Mouse (Mus musculus) left cerebral cortex, adult 9 months (tissue): ENCODE data around the gene Nfs1.
A peak's percentile ranks its signal among the peaks of the same experiment; 100 is the strongest.
"Not testable (repeated sequence)": the region's sequence is repeated elsewhere in the genome, so short reads cannot be mapped to it uniquely, and the experiment has no call there.

Source experiments
- DNase-seq, 2 experiments: peaks; one replicate each; pipeline ENCODE4 v3.0.0; 2022; ENCODE audit warnings: low spot score in 2 of 2

Gene Nfs1

DNA sequence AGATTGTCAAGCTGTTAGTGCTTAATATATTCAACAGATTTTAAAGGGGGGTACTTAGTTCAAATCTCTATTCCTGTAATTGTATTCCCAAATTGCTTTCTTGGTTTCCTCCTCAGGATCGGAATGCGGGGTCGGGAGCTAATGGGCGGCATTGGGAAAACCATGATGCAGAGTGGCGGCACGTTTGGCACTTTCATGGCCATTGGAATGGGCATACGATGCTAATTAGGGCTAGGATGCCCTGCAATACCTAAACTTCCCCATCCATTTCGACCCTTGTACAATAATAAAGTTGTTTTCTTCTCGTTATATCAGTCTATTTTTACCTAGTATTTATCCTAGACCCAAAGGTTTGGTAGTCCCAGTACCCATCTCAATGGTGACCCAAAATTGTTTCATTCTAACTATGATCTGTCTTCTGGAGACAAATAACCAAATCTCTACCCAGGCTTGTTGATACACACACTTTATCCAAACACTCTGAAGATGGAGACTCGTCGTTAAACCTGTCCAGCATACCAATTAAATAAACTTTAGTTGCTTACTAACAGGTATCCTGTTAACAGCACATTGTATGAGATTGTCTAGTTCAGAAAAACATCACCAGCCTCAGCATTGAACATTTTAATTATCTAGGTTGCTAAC lies 1.6 kb upstream of the Nfs1 start:
- DNase-seq: no peak

- no peak for DNase-seq
Observed at GRCm38 (mm10) chr2:156143367-156143766, 619 bp downstream of the Nfs1 start.

DNA sequence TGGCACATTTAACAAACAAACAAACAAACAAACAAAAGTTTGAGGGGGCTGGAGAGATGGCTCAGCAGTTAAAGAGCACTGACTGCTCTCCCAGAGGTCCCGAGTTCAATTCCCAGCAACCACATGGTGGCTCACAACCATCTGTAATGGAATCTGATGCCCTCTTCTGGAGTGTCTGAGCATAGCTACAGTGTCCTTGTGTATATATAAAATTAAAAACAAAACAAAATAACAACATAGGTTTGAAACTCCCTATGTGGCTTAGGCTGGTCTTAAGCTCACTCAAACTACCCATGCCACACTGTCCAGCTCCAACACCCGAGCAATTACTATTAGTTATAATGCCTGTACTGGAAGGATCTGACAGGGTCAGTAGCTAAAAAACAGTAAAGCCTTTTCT lies 1.2 kb downstream of the Nfs1 start:
- DNase-seq: no peak

GRCm38 (mm10) chr2:156135695-156136094 lies 8.3 kb downstream of the Nfs1 start:
- DNase-seq: no peak

GRCm38 (mm10) chr2:156134161-156134560 lies 9.8 kb downstream of the Nfs1 start:
- no peak for DNase-seq

- DNase-seq: no peak
Observed at GRCm38 (mm10) chr2:156126992-156127391, 17.0 kb downstream of the Nfs1 start, which contains the start of gene Gm28036. TSS of gene Gm28036 (minus strand) at chr2:156127092.

DNA sequence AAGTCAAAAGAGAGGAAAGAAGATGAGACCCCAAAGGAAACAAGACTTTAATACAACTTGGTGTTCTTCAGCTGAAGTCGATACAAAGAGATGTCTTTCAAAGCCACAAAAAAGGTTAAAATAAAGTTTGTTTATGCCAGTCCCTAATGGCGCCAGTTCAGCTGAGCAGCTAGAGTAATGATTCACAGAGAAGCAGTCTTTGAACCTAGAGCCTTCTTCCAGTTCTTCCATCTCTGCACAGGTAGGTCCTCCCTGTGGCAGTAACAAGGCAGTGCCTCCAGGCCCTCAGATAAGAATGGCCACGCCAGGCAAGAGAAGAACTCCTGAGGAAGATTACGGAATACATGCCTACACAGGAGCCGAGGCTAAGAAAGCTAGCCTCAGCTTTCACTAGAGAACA lies 20.3 kb downstream of the Nfs1 start:
- no peak for DNase-seq

DNA sequence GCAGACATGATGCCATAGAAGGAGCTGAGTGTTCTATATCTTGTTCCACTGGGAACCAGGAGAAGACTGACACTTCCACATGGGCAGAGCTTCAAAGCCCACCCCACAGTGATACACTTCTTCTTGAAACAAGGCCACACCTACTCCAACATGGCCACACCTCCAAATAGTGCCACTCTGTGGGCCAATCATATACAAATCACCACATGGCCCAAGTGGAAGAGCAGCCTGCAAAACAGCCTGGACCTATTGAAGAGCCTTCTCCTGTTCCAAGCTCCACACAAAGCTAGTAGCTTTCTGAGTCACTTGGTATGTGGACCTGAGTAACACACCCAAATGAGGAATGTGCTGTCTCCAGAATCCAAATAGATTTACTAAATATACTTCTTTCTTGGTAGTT lies 24.4 kb downstream of the Nfs1 start:
- no peak for DNase-seq

DNA sequence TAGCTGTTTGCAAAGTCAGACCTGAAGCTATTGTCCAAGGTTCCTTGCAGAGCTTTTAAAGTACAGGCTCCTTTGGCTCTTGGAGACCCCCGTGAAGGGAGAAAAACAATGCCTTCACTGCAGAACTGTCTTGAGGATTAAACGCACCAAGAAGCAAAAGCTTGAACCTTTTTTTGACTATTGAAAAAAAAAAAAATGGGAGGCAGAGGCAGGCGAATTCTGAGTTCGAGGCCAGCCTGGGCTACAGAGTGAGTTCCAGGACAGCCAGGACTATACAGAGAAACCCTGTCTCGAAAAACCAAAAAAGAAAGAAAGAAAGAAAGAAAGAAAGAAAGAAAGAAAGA lies 31.9 kb downstream of the Nfs1 start:
- DNase-seq: not testable (repeated sequence)

DNA sequence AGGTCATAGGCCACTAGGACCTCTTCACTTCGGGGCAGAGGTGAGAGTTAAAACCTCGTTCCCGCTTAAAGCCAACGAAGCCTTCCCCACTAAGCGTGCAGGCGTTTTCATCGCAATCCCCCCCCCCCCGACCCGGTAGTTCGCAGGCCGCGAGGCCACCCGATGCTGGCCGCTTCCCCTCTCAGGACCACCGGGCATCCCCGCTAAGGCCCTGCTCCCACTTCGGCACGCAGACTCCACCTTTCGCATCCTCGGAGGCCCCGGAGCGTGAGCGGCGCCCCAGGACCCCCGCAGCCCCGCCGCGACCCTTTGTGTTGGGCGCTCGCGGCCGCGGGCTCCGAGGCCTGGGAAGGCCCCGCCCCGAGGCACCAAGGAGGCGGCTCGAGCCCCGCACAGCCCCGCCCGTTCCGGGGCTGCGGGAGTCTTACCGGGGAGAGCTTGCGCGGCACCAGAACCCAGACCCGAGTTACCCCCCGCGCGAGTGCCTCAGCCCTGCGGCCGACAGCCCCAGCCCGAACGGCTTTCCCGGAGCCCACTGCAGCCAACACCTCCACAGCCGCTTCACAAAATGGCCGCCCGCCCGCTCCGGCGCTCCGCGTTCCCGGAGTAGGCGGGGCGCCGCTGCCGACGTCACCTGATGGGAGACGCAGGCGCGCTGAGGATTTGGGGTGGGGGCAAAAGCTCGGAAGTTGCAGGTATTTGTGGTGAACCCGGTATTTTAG lies 32.5 kb downstream of the Nfs1 start, which contains the start of the genes Cpne1 and Rbm12:
Cpne1 (minus strand) TSS at position 608 of the 722 bp plus-strand sequence.
Rbm12 (minus strand) TSS at position 621 of the 722 bp plus-strand sequence.
- DNase-seq: peak; percentile 58 to 86

DNA sequence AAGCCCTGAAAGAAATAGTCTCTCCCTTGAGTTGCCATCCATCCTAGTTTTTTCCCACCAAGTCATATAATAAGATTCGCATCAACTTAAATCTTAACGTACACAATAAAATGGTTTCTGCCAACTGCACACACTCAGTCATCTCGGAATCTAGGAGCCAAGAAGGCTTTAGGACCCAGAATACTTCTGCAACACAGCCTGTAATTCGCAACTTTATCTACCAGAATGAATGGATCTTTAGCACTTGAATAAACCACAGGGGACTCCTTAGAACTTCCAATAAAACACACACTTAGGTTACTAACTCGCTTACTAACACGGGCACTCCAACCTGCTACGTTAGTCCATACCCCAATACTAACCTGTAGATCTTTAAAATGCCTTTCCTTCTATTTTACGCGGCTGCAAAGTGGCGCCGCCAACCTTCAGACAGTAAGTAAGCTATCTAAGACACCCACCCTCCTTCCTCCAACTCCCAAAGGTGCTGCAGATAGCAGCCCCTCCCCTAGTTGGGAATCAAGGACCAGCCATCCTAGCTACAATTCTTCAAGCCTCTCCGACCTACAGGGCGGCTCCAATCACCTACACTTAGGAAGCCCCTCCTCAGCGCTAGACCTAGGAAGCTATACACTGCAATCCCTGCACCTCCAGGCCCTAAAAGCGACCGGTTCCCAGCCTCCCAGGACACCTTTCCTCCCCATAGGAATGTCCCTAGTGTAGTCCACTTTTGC lies 33.2 kb downstream of the Nfs1 start:
- peak in 1 of 2 experiments; percentile 21 for DNase-seq

DNA sequence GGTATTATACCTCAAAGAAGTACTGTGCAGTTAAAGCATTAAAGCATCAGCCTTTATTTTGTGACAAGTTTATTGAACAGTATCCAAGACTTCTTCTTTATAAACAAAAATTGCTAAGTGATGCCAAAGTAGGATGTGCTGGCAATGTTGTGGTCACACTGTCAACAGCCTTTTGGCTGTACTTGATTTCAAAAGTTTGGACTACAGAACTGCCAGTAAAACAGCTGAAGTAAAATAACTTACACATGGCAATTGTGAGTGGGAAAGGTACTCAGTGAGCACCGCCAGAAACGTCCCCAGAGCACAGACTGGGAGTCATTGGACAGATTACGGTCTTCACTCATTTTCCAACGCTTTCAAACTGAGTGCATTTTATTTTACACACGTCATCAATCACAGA lies 52.1 kb downstream of the Nfs1 start:
- no peak for DNase-seq

DNA sequence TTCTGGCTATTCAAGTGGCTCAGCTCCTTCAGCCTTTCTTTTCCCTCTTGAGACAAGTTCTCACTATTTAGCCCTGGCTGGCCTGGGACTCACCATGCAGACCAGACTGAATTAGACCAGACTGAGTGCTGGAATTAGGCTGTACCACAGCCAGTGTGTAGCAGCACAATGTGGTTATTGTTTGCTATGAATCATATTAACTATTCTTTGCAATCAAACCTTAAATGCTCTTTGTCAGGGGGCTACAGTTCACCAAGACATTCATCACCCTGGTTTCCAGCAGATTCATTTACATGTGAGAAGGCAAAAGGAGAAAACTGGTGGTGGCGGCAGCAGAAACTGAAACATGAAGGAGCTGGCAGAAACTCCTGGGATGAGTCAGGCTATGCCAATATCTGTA lies 54.2 kb downstream of the Nfs1 start:
- DNase-seq: no peak

DNA sequence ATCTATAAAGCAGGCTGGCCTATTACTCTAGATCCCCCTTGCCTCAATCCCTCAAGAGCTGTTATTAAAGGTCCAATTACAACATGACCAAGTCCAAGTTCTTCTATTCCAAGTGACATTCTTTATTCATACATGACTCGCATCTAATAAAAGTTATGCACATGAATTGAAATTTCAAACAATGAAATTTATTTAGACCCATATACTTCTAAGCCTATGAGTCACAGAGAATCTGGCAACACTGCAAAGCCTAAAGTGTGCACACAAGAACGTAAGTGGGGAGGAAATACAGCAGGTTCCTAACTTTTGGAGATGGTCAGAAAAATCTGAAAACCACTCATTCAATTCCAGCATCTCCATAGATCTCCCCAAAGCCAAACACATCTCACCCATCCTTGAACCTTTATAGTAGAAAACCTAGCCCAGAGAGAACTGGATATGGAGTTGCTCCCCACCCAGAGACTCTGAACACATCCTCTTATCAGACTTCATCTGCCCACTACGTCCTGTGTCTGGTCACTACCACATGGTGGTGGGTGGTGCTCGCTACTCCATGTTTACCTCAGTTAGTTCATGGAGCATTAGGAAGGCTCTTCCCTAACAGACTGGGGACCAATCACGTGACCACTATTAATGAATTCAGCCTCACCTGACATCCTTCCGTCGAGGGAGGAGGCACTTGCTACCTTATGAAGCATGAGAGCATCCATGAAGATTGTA lies 56.4 kb downstream of the Nfs1 start:
- no peak for DNase-seq

- no peak for DNase-seq
Observed at GRCm38 (mm10) chr2:156084541-156084940, 59.4 kb downstream of the Nfs1 start.

DNA sequence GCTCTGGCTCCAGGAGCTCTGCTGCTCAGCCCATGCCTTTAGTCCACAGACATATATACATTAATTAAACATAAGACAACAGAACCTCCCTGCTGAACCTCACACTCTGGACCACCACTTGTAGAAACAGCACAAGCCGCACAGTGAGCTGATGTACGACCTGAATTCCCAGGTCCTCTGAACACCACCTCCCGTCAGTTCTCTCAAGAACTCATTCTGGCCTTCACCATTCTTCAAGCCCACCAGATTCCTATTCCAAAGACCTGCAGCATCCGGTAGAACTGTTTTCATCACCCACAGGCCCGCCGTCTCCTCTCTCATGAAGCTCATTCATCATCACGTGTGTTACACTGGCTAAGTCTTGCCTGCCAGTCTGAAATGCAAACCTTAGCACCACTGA lies 63.6 kb downstream of the Nfs1 start:
- DNase-seq: no peak

GRCm38 (mm10) chr2:156079674-156080073 lies 64.3 kb downstream of the Nfs1 start:
- DNase-seq: no peak

- no peak for DNase-seq
Observed at GRCm38 (mm10) chr2:156079183-156079560, 64.8 kb downstream of the Nfs1 start.

DNA sequence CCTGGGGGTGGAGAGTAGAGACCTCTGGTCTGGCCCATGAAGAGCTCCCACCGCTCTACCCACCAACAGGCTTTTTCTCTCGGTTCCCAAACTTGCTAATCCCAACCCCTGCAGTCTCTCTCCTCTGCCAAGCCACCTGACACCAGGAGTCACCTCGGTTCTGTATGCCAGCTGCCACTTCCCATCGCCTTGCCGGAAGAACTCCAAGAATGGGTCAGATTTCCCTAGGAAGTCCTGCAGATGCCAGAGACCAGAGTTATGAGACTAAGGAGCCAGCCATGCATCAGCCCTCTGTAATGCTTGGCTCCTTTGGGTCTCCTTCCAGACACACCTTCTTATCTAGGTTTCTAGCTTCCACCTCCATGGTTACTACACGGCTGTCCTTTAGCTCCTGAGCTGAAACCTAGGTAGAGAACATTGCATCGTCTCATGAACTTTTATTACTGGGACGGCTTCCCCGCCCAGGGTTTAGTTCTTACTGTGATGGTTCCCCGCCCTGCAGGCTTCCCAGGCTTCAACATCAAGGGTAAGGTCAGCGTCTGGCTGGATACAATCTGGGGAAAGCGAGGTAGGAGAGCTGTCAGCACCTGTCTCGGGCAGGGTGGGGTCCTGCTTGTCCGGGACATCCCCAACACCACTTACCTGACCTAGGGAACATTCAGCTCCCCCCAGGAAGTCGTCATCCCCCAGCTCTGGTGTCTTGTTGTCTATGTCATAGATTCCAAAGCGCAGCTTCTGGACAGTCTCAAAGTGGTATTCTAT lies 65.4 kb downstream of the Nfs1 start:
- DNase-seq: no peak

DNA sequence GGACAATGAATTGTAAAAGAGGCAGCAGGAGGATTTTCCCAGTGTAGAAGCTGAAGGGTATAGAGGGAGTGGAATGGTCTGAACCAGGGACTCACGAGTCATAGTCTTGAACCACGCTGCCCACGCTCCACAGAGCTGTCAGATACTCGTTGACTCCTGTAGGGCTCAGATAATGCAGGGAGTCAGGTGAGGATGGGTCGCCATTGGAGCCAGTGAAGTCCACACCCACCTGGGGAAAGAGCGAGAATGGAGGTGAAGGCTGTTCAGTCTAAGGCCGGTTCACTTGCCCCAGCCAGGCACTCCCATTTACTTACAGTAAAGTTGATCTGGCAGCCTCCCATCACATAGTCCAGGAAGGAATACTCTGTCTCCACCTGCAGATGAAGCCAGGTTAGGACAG lies 66.5 kb downstream of the Nfs1 start:
- DNase-seq: no peak

- DNase-seq: no peak
Observed at GRCm38 (mm10) chr2:156073725-156074124, 70.3 kb downstream of the Nfs1 start.
